ENCODE assay signal across 1 mouse cellular context in genomic region chr4:147940576-147941044, GRCm38 (mm10).
TF ChIP-seq lines count a peak whose summit lies in the region.

Gene 2510039O18Rik, plus strand, starts transcription at chr4:147940895.

TF ChIP-seq in CH12.LX, 34 proteins besides CTCF, POLR2A, EP300 and RAD21 (continued from another document):
- TF ChIP-seq KAT2A (IDR thresholded peaks at IDR 0.05; ENCODE audit: insufficient replicate concordance, low read length): 0 out of 2 replicates have a peak, but pooled peaks have one; percentile 39
- no peak for TF ChIP-seq TBP (conservative IDR thresholded peaks at IDR 0.05; ENCODE audit: low read depth, low read length)
- peak; percentile 42; the same call in 1 of the 2 replicates for TF ChIP-seq MYC (IDR thresholded peaks at IDR 0.05; ENCODE audit: low read depth, low read length)
- TF ChIP-seq SMC3 (IDR thresholded peaks at IDR 0.05; ENCODE audit: low read depth, low read length): no peak
- 0 out of 2 replicates have a peak, but pooled peaks have one; percentile 69 for TF ChIP-seq ZMIZ1 (IDR thresholded peaks at IDR 0.05; ENCODE audit: low read depth, low read length)
- peak; percentile 8; the same call in 1 of the 2 replicates for TF ChIP-seq MEF2A (IDR thresholded peaks at IDR 0.05; ENCODE audit: borderline replicate concordance, low read depth, low read length)
- TF ChIP-seq UBTF (IDR thresholded peaks at IDR 0.05; ENCODE audit: low read depth, low read length): 0 out of 2 replicates have a peak, but pooled peaks have one; percentile 17
- peak; percentile 68; the same call in 1 of the 2 replicates for TF ChIP-seq TCF12 (IDR thresholded peaks at IDR 0.05; ENCODE audit: low read depth, low read length)
- peak; percentile 66 for TF ChIP-seq NELFE (IDR thresholded peaks at IDR 0.05; ENCODE audit: low read depth, low read length)
- TF ChIP-seq IRF4 (IDR thresholded peaks at IDR 0.05; ENCODE audit: low read depth, low read length): no peak
- no peak for TF ChIP-seq MAZ (IDR thresholded peaks at IDR 0.05; ENCODE audit: low read depth, low read length)
